Mouse (Mus musculus) left cerebral cortex, adult 9 months (tissue): ENCODE measurements at regions not wholly inside any gene's neighbourhood (a gene's known extent, or its start where the extent isn't known, plus 50 kb on each side); places are given as distances from the start of the nearest gene placed in this dataset.

Source experiments
- DNase-seq, 2 experiments: peaks; one replicate each; pipeline ENCODE4 v3.0.0; 2022; ENCODE audit warnings: low spot score in 2 of 2

- peak in 1 of 2 experiments; percentile 48 for DNase-seq
Measured at GRCm38 (mm10) chr14:111149653-111150052, 394.7 kb upstream of the Slitrk6 start.

DNA sequence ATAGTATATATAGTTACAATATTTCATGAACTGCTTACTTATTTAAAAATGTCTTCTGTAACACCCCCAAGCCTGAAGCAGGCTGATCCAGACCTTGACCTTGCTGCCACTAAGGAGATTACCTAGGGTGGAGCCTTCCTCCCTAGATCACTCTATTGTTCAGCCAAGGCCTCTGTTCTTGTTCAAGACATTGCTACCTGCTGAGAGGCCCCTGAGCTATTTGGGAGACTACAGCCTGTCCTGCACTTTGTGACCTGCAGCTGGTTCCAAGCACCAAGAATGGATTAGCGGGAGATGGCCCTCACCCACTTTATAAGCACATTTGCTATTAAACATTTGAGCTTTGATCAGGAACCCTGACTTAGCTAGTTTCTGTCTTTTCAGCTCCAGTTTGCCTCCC lies 361.7 kb upstream of the Slitrk6 start:
- no peak for DNase-seq

DNA sequence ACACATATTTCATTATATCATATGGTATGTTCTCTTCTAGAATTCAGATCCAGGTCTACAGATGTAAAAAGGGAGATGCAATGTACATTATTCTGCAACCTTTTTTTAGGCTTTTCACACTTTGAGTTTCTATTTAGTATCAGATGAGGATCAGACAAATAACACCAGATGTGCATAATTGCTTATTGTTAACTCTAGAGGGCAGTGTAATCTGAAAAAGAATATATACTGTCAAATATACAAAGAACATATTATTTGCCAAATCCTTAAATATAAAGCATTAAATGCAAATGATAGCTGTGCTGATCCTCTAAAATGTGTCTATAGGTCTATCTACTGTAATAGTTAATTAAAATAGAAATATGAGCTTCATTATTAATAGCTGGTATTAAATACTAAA lies 348.6 kb upstream of the Slitrk6 start:
- DNase-seq: no peak

DNA sequence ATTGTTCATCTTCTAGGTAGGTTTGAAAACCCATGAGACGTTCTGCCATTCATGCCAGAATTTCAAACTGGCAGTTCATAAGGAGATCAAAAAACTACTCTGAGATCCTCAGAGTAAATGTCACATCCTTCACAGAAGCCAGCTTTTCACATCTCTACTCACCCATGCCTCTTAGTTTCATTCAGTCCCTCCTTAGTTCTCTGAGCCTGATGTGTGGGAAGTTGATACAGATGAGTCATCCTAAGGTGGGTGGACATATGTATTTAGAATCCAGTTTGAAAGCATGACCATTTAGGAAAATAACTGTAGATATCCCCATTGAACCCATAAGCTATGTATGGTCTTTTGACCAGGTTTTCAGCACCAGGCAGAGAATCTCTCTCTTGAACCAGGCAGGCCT lies 345.3 kb upstream of the Slitrk6 start:
- DNase-seq: peak in 1 of 2 experiments; percentile 8

- DNase-seq: peak in 1 of 2 experiments; percentile 2
Measured at GRCm38 (mm10) chr14:111096229-111096628, 341.3 kb upstream of the Slitrk6 start.

- no peak for DNase-seq
Measured at GRCm38 (mm10) chr14:111074517-111074916, 319.6 kb upstream of the Slitrk6 start.

GRCm38 (mm10) chr14:111073529-111073928 lies 318.6 kb upstream of the Slitrk6 start:
- no peak for DNase-seq
